Mouse (Mus musculus) adrenal gland, adult 8-10 months (tissue): ENCODE results near the gene Sec14l4. TPM values are rescaled to one million over a fixed set of nuclear protein-coding genes. Genes with fewer than 3 reads are reported as not detected.
A peak's percentile ranks its signal among the peaks of the same experiment; 100 is the strongest.

Experiments
- DNase-seq: peaks from one replicate; pipeline ENCODE4 v3.0.0; 2022
- total RNA-seq, 4 experiments: library from RNA; stranded (reverse); gene quantifications; 2 replicates each; pipeline ENCODE4 v1.2.4; 2022

The Sec14l4 gene
- total RNA-seq, 4 experiments from 2014 or later = 0.59 to 5.1 (median 3.8) TPM; not detected in 1

DNA sequence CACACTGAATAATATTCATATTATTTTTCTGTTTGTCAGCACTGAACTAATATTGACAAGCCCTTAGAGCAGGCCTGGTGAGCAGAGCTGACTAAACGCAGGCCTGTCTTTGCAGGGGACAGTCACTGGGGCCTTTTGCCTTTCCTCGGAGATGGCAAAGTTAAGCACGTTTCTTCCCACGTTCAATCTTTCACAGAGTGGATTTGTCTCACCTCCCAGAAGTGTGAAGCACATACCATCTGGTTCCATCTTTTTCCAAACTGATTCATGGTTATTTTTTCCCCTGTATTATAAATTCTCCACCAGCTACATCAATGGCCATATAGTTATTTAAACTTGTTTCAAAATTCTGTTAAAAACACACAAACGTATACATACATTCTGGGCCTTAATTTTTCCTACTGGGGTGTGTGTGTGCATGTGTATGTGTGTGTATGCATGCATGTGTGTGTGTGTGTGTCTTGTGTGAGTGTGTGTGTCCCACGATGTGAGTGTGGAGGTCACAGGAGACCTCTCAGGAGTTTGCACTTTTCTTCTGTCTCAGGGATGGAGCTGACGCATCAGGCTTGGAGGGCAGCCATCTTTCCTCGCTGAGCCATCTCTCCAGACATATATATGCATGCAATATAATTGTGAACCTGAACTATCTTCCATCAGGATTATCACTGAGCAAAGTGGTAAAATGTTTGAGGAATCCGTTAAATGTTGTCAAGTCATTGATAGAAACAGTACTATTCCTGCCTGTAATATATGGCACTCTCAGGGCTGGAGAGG, 3.5 kb upstream of the Sec14l4 start:
- DNase-seq = no peak

DNA sequence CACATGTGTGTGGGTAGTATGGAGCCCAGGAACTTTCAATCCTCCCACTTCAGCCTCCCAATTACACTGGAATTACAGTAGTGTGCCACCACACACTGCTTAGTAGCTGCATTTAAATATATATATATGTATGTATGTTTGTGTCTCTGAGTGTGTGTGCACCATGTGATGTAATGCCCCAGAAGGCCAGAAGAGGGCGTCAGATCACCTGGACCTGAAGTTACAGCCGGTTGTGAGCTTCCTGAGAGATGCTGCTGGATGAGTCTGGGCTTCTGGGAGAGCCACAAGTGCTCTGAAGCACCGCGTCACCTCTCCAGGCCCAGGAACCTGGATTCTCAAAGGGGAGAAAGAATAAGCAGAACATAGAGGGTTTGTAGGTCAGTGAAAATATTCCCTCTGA, 1.9 kb upstream of the Sec14l4 start:
- DNase-seq = no peak

DNA sequence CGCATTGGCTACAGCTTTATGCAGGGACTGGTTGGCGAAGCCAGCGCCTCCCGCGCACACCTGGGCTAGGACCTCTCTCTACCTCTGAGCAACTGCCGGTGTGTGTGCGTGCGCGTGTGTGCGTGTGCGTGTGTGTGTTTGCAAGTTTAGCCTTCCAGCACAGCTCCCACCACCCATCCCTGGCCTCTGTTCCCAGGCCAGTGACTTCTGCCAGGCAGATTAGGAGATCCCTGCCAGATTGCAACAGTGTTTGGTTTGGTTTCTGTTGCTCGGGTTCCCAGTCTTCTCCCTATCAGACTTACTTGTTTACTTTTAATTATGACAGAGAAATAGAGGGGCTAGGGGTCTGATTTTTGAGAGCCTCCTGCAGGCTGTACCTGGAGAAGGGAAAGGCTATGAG, 699 bp downstream of the Sec14l4 start:
- no peak for DNase-seq

DNA sequence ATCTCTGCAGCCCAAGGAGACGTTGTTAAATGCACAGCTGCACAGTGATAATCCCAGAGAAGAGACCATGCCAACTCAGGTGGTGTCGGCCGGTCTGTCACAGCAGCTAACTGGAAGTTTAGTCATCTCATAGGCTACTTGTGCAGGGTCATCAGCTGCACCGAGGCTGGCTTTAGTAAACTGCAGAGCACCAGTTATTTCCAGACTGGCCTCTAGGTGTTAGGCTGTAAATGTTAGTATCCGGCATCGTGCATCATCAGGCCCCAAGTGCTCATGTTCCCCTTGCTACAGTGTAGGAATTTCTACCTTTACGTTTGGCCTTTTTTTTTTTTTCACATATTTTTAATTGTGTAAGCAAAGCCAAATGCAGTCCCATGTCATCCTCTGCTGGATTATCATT, 2.2 kb downstream of the Sec14l4 start:
- no peak for DNase-seq

DNA sequence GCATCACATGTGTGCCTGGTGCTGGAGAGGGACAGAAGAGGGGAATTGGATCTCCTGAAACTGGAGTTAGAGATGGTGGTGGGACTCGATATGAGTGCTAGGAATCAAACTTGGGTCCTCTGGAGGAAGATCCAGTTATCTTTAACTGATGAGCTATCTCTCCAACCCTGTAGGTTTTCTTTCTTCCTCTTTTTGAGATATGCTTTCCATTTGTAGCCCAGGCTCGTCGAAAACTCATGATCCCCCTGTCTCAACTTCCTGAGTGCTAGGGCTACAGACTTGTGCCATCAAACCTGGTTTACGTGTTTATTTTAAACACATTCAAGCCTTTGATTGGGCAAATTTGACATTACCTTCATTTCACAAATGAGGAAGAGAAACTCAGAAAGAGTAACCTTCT, 2.9 kb downstream of the Sec14l4 start:
- DNase-seq = no peak

DNA sequence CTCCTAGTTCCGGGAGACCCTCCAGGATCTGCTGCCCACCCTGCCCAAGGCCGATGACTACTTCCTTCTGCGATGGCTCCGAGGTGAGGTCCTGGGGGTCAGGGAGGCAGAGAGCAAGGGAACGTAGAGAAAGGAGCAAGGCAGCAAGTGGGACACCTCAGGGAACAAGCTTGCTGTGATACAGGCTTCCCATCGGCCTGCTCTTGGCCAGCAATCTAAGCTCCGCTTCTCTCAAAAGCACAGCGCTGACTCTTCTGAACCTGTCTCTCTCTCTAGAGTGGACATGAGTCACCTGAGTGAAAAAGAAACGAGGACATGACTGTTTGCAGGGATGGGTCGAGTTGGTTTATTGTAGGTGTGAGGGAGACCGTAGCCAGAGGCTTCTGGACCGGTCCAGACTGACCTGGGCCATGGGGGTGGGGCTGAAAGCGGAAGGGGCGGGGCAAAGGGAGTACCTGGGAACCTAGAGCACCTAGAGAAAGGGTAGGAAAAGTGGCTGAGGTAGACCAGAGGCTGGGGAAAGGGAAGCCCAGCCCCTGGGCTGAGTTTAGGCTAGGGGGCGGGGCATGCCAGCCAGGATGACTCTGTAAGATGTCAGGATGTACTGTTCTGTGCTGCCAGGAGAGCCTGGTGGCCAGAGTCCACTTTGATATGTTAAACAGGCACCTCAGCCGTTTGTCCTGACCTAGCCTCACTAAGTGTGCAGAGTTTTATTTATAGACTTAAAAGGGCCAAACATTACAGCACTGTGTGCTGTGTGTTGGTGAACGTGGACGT, 4.0 kb downstream of the Sec14l4 start:
- no peak for DNase-seq

DNA sequence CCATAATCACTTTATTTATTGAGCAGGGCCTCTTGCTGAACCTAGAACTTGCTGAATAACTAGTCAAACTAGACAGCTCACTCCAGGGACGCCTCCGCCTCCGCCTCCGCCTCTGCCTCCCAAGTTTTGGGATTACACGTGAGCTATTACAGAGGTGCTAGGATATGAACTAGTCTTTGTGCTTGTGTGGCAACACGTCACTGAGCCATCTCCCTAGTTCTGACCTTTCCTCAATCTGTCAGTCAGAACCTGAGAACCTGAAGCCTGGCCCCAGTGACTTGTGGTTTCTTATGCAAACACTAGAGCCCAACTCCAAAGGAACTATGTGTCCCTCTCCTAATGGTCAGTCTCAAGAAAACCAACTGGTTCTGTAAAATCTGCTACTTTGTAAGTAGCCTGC, 4.7 kb downstream of the Sec14l4 start:
- DNase-seq = no peak

DNA sequence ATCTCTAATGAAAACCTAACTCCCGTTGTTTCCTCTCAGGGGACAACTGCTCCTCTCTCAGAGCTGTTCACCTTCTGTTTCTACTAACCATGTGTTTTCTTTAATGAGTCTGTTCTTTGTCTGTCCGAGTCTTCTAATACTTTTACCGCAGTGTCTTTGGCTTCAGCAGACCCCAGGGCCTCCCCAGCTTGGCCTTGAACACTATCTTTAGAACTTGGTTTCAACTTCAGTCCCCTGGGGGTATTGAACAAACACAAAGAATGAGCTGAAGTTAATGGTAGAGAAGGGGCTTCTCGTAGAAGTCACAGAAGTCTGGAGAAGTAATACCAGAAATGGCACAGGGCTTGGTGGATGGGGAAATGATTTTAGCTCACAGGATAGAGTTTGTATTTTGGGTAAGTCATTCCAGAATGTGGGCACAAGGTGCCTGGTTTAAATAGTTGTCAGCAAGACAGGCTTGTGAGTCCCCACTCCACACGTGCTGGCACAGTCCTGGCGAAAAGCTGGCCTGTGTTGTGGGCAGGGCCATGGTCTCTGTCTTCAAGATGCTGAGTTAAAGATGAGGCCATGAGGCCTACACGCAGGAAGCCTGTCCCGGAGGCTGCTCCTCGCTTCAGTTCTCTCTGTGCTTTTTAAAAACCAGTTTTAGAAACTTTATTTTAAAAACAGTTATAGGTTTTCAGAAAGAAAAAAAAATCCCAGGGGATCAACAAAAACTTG, 5.3 kb downstream of the Sec14l4 start:
- DNase-seq = no peak

DNA sequence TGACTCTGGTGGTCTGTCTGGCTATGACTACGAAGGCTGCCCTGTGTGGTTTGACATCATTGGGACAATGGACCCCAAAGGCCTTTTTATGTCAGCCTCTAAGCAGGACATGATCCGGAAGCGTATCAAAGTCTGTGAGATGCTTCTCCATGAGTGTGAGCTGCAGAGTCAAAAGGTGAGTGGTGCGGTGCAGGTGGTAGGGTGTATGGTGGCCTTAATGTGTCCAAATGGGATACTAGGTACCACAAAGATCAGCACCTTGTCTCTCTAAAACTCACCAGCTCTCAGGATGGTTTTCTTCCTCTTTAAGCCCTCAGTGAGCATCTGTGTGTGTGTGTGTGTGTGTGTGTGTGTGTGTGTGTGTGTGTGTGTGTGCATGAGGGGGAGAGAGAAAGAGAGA, 8.7 kb downstream of the Sec14l4 start:
- no peak for DNase-seq

DNA sequence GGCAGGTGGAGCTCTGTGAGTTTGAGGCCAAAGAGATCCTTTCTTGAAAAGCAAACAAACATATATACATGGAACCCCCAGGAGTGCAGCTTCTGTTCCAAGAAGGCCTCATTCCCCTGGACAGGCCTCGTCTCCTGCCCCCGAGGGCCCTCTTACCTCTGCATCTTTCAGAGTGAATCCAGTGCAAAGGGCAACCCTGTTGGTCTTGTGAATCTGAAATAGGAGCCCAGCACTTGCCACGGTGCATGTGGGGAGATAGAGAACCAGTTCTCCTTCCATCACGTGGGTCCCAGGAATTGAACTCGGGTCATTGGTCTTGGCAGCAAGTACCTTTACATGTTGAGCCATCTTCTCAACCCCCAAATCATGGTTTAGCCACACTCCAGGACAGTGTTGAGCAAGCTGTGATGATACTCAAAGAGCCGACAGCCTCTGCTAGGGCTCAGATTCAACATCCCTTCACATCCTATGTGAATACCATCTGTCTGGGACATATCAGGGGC, 9.9 kb downstream of the Sec14l4 start:
- no peak for DNase-seq

DNA sequence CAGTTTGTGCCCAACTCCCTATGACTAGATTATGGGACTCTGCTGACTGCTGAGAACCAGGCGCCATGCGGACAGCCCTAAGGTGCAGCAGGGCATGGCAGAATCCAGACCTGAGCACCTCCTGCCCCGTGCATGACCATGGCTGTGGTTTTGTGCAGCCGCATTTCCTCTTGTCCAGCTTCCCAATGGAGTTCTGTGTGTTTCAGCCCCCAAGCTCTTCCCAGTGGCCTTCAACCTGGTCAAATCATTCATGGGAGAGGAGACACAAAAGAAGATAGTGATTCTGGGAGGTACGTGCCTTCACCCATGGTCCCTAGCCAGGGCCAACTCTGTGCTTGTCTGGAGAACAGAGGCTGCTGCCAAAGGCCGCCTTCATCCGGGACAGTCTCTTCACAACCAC, 11.8 kb downstream of the Sec14l4 start:
- DNase-seq = no peak

DNA sequence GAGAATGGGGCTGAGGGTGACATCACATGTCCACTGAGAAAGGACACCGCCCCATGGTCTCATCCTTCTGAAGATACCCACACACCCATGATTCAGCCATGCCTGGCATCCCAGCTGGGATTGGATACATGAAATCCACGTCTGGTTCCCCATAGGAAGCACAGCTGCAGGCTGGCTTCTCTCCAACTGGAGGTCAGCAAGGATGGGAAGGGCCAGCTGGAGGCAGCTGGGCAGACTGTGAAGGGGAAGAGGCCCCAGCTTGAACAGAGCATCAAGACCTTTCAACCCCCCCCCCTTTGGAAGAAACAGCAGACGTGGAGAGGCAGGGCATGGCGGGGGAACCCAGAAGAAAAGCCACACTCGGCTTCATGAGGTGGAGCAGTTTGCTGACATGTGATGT, 15.3 kb downstream of the Sec14l4 start:
- DNase-seq = no peak

DNA sequence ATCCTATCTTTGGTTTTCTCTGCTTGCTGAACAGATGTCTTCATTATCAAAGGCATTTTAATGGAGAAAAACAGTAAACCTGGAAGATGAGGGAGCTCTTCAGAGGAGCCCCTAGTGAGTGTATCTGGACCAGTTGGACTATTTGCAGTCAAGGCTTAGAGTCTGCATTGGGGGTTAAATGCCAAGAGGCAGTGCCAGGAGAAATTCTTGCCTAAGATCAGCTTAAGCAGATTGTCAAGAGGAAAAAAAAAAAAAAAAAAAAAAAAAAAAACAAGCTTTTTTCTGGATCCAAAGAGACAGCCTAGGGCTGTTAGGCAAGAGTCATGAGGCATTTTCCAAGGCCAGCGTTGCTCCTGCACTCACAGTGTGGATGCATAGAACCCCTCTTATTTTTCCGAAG, 16.5 kb downstream of the Sec14l4 start:
- no peak for DNase-seq

DNA sequence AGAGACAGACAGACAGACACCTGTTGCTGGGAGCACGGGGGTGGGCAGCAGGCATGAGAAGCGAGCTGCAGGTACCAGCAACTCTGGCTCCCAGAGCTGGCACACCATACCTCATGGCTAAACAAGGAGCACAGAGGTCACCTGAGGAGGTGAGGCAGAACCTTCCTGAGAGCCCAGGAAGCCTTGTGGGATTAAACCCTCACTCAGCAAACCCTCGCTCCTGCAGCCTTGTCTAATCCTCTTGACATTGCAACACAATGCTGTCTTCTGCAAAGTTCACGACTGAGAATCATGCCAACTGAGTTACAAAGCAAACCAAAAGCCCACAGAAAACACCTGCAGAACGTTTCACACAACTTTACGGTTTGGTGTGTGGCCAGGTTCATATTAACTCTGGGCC, 17.2 kb downstream of the Sec14l4 start:
- DNase-seq = no peak

DNA sequence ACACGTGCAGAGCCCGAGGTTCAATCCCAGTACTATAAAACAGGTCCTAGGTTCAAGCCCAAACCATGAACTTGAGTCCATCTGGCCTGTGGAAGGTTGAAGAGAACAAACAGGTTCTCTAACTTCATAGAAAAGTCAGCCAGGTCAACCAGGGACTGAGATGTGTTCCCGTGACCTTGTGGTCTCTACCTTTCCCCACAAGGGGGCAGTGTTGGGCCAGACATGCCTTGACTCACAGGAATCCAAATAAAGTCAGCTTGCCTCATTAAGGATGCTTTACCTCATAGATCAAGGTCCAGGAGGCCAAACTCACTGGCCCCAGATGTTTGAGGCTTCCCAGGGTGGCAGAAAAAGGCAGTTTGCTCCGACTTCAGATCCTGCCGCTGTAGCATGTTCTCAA, 22.3 kb downstream of the Sec14l4 start:
- peak; percentile 56 for DNase-seq

DNA sequence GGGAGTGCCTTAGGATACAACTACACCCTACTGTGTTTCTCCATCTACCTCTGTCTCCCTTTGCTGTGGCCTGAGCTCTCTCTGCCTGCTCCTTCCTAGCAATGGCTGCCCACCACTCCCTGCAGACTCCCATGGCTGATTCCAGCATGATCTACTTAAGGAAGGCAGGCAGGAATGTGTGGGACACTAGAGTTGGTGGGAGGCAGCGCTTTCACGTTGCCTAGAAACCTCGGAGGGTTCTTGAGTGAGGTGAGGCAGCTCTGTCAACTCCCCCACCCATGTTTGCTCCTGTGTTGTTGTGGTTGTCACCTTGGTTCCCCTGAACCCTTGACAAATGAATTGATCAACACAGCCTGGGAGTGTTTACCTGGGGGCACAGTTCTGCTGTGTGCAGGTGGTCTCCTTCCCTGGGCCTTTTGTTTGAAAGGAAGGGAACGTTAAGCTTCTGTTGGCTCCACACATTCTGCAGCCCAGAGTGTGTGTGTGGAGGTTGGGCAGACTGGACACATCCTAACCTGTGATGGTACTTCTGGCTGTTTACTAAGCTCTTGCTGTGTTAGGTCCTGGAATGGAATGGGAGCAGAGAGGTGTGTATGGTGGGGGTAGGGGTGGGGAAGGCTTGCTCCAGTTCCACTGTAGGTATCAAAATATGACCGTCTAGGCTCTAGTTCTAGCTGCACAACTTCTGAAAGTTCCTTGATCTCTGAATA, 29.8 kb downstream of the Sec14l4 start:
- DNase-seq = no peak

DNA sequence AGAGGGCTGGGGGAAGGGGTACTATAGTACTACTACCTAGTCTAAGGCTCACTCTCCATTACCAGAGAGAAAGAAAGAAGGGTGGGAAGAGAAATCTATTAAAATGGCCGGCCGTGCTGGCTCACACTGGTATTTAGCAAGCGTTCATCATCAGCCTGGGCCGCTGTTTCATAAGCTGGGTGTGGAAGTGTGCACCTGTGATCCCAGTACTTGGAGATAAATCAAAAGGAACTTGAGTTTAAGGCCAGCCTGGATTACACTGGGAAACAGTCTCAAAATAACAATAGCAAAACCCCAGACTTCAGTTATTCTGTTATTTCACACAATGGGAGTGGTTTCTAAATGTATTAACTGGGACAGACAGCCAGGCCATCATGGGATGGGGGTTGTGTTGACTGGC, 31.3 kb downstream of the Sec14l4 start:
- no peak for DNase-seq

DNA sequence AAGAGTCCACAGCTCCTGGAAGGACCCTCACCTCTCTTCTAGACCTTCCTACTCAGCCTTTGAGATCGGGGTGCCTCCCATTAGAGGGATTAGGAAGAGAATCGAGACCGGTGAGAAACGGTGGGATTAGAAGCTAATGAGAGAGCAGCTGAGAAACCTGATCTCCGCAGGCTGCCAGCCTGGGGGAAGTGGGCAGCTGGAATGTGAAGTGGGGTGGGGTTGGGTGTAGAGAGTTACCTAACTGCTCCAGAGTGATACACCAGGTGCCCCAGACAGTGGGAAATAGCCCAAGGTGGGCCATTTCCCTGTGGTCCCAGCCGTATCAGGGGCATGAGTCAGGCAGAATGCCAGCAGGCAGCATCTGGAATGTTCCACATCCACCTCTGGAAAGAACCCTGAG, 31.7 kb downstream of the Sec14l4 start:
- no peak for DNase-seq

DNA sequence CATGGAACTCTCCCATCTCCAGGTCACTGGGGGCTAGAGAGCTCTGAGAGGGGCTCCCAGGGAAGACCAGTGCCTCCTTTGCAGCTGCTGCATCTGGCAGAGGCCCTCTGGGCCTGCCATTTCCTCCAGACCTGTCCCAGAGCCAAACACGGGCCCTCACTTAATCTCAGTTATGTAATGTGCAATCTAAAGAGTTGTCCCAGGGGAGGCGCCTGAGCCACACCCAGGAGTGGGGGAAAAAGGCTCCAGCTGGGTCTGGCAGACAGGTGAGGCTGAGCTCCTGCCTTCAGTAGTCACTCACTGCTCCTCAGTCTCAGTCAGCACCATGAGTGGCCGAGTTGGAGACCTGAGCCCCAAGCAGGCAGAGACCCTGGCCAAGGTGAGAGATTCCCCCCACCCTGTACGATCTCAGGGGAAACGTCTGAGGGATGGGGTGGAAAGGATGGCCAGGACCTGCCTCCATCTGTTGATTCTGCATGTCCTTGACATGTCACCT, 33.4 kb downstream of the Sec14l4 start, which contains the start of gene Sec14l3:
Gene Sec14l3, plus strand, starts transcription at position 215 of the 496 bp plus-strand sequence.
- no peak for DNase-seq

DNA sequence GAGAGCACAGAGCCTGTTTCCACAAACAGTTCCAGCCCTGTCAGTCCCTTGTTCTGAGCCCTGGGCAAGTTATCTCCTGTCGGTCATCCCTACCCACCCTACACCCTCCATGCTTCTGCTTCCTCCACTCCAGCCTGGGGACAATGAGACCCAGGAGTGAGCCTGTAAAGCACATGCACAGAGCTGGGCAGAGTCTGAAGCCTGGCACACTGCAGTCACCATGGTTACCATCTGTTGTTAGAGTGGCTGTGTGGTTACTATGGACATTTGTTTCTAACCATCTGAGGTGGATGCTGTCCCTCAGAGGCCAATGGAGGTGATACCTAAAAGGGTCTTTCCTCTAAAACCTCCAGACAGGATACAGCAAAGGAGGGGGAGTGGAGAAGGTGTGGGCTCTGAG, 38.4 kb downstream of the Sec14l4 start:
- DNase-seq = no peak

DNA sequence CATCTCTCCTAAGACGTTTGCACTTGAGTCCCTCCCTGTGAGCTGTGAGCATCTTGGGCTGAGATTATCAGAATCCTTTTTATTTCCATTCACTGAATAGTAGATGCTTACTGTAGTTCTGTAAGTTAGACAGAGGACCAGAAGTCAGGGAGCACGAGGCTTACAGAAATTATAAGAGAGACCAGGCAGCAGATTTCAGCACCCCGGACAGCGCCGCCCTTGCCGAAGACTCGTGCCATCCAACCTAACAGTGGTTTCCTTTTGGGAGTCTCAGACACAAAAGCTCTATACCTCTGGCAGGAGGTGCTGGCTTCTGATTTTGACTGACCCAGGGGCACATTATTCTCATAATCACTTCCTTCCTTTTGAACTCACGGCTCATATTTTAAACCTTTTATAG, 45.4 kb downstream of the Sec14l4 start:
- DNase-seq = no peak

DNA sequence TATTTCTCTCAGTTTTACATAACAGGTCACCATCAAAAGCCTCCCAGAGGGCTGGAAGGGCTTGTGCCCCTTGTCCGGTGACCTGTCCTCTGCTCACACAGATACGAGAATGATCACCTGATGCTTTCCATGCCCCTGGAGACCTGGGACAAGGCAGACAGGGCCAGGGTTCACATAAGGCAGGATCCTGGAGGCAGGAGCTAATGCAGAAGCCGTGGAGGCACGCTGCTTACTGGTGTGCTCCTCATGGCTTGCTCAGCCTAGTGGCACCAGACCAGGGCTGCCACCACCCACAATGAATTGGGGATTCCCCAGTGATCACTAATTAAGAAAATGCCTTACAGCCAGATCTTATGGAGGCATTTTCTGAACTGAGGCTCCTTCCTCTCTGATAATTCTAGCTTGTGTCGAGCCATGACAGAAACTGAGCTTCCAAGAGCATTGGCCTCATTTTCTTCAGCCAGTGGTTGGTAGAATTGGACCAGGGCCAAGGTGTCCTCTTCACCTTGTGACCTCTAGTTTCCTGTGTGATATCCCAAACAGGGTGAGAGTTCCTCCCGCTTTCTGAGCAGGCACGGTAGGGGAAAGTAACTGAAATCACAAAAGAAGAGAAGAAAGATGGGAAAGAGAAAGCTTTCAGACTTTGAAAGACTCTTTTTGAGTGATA, 47.1 kb downstream of the Sec14l4 start:
- DNase-seq = no peak
